ENCODE assay signal across 25 mouse cellular contexts in genomic region chrX:43372526-43372925, GRCm38 (mm10). TPM values are rescaled to one million over a fixed set of nuclear protein-coding genes. Genes with fewer than 3 reads are reported as not detected.
DNase-seq lines count a peak whose midpoint lies in the region; TF ChIP-seq lines count a peak whose summit lies in the region.
"Had no signal": no experiment of that assay in that cellular context is flagged by ENCODE, and none has a peak within 500 bp of the region (broad histone marks: within the 10 kb centered on the region; RNA-seq: fewer than 3 reads in every experiment).

No protein-coding gene starts in this region.

- 28% methylated on average over 1 of the region's 1 CpGs for WGBS in midbrain, embryonic 10.5 days

- no peaks in the 10 kb centered on the region for H3K27me3 ChIP-seq in midbrain, embryonic 10.5 days (ENCODE audit: low read depth, poor library complexity, severe bottlenecking)
- H3K27me3 ChIP-seq: embryonic facial prominence, embryonic 13.5 days; embryonic facial prominence, embryonic 15.5 days; forebrain, embryonic 12.5 days; forebrain, embryonic 15.5 days had no signal

- no peaks in the 10 kb centered on the region for H3K4me1 ChIP-seq in ES-E14 (ENCODE audit: control insufficient read depth in 2 of 2, insufficient read depth in 2 of 2, low read length in 2 of 2, poor library complexity in 1 of 2)
- H3K4me1 ChIP-seq in midbrain, embryonic 10.5 days: no peaks in the 10 kb centered on the region
- H3K4me1 ChIP-seq: embryonic facial prominence, embryonic 13.5 days; embryonic facial prominence, embryonic 15.5 days; forebrain, embryonic 10.5 days; forebrain, embryonic 12.5 days; forebrain, embryonic 15.5 days had no signal

- DNase-seq in A20 (ENCODE audit: low read depth, low spot score) (peak; percentile 20), ES-E14 (ENCODE audit: low read depth, low spot score) (peak; percentile 9), ZHBTc4 (ENCODE audit: low read depth, low spot score) (peak; percentile 50)
- no peak for DNase-seq in urinary bladder, postnatal 4 days (ENCODE audit: low spot score in 2 of 2)
- no peak for DNase-seq in midbrain, embryonic 10.5 days (ENCODE audit: low spot score)
- DNase-seq: adrenal gland, adult 2 months; adrenal gland, postnatal 10 days; adrenal gland, postnatal 25 days; cerebellum, adult 11 months; cerebellum, adult 18-20 months; cerebellum, adult 8-10 months; cerebellum, adult 9-11 months; cerebellum, postnatal 14 days; cerebellum, postnatal 36 days; embryo, embryonic 11 days; forebrain, postnatal 0 days had no signal

- H3K36me3 ChIP-seq in ES-E14 (ENCODE audit: control insufficient read depth, insufficient read depth, low read length, poor library complexity, severe bottlenecking): no peaks in the 10 kb centered on the region
- H3K36me3 ChIP-seq in midbrain, embryonic 10.5 days: no peaks in the 10 kb centered on the region
- H3K36me3 ChIP-seq: embryonic facial prominence, embryonic 13.5 days; embryonic facial prominence, embryonic 15.5 days; forebrain, embryonic 10.5 days; forebrain, embryonic 12.5 days; forebrain, embryonic 15.5 days had no signal

- H3K9ac ChIP-seq in ES-E14 (ENCODE audit: insufficient read depth, low read depth, low read length, poor library complexity, severe bottlenecking): no peak overlapping the region
- H3K9ac ChIP-seq: embryonic facial prominence, embryonic 13.5 days; embryonic facial prominence, embryonic 15.5 days; forebrain, embryonic 12.5 days; forebrain, embryonic 15.5 days; forebrain, postnatal 0 days had no signal

- in situ Hi-C loops in ES-E14 (cut with MboI; ENCODE audit: low sequenced_read_pairs in 2 of 2, unreplicated experiment in 2 of 2): no loop called here

- H3K4me3 ChIP-seq in ES-E14 (ENCODE audit: insufficient read depth in 1 of 2, low read depth in 1 of 2, low read length in 2 of 2, poor library complexity in 1 of 2, severe bottlenecking in 1 of 2): no peak overlapping the region
- H3K4me3 ChIP-seq in midbrain, embryonic 10.5 days: no peak overlapping the region
- H3K4me3 ChIP-seq: embryonic facial prominence, embryonic 13.5 days; embryonic facial prominence, embryonic 15.5 days; erythroblast, embryonic 14.5 days; forebrain, embryonic 10.5 days; forebrain, embryonic 12.5 days; forebrain, embryonic 15.5 days had no signal

- H3K9me3 ChIP-seq in ES-E14 (ENCODE audit: control insufficient read depth, insufficient read depth, low read depth, low read length): no peaks in the 10 kb centered on the region
- no peaks in the 10 kb centered on the region for H3K9me3 ChIP-seq in midbrain, embryonic 10.5 days (replicated peaks)
- H3K9me3 ChIP-seq: embryonic facial prominence, embryonic 13.5 days; embryonic facial prominence, embryonic 15.5 days; forebrain, embryonic 10.5 days; forebrain, embryonic 12.5 days; forebrain, embryonic 15.5 days had no signal

- H3K27ac ChIP-seq in ES-E14 (ENCODE audit: insufficient read depth, low read depth, low read length, poor library complexity, severe bottlenecking): no peak overlapping the region
- no peak overlapping the region for H3K27ac ChIP-seq in midbrain, embryonic 10.5 days (replicated peaks)
- H3K27ac ChIP-seq: embryonic facial prominence, embryonic 13.5 days; embryonic facial prominence, embryonic 15.5 days; forebrain, embryonic 10.5 days; forebrain, embryonic 12.5 days; forebrain, embryonic 15.5 days had no signal

TF ChIP-seq in ES-E14, 5 proteins besides CTCF, POLR2A, EP300 and RAD21:
- TF ChIP-seq ZNF384 (IDR thresholded peaks at IDR 0.05; ENCODE audit: low read depth, low read length) (no peak), ZC3H11A (IDR thresholded peaks at IDR 0.05; ENCODE audit: borderline replicate concordance, low read depth, low read length) (no peak), CHD2 (IDR thresholded peaks at IDR 0.05; ENCODE audit: low read depth, low read length) (no peak), HCFC1 (IDR thresholded peaks at IDR 0.05; ENCODE audit: borderline replicate concordance, insufficient read depth, low read length) (no peak), MAFK (IDR thresholded peaks at IDR 0.05; ENCODE audit: insufficient read depth, low read depth, low read length) (no peak)

RNA-seq across cellular contexts. Expression of gene Tenm1, which starts 56.4 kb away (rescaled TPM):
- total RNA-seq in ES-E14 (2012; rRNA removed): 1.6 TPM in 2 replicates
- 0.64 and 1.8 TPM in 2 replicates for polyA plus RNA-seq in midbrain, embryonic 10.5 days (2016; fragmentation: Nextera tagmentation; extraction: Ambion mirVana)
- total RNA-seq: common myeloid progenitor, adult 5-6 weeks; MEL had no signal
- polyA plus RNA-seq: adrenal gland, adult 2 months; C2C12 had no signal

Comparison
In these comparisons a context has a peak if more than half of its experiments do, and no peak if none do; other contexts are left out.
1. DNase-seq: peak in A20 (single experiment), ES-E14 (single experiment) and ZHBTc4 (single experiment); none in urinary bladder, postnatal 4 days (0 of 2) and midbrain, embryonic 10.5 days (single experiment).